Mouse (Mus musculus): ENCODE data around the gene Gbf1.

DNA sequence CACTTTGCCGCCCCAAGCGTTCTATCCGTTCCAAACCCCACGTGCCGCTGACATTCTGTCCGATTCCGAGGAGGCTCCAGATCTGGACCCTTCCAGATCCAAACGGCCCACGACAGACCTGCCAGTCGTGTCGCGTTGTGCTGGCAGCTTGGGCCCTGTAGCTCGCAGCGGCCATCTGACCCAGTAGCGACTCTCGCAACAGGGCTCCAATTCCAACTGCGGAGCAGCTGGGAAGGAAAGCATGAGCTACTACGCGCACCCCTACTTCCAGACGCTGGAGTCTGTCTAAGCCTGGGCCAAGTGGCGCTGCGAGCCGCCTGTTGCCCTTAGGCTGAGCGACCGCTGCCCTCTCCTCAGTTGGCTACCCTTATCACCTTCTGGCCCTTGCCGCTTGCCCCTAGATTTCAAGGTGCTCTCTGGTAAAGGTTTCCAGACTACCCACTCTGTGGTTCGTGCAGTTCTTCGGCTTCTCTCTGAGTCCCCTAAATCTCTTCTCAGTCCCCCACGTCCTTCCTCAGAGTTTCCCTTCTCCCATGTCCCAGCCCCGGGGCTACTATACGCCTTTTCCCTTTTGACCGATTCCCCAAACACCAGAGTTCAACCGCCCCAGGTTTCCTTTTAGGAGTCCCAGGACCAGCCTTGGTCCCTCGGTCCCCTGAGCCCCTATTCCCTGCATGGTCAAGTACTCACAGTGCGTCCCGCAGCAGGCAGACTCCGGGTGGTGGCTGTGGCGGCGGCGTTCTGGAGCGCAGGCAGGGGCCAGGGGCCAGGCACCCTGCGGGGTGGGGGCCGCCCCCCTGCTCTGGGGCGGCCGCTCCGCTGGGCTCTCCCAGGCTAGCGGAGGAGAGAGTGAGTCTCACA, 4.6 kb upstream of the Gbf1 start, which contains the start of gene Pitx3:
- no peak for TF ChIP-seq USF1 (IDR thresholded peaks at IDR 0.05; ENCODE audit: low read depth)
- TF ChIP-seq CTCF (IDR thresholded peaks at IDR 0.05; ENCODE audit: control insufficient read depth, insufficient read depth, insufficient read length): no peak
- no peak for TF ChIP-seq MAX (IDR thresholded peaks at IDR 0.05)
